Mouse (Mus musculus) CH12.LX (cell line): ENCODE results near the gene Cisd3. TPM values are rescaled to one million over a fixed set of nuclear protein-coding genes. Genes with fewer than 3 reads are reported as not detected.

Source experiments
- DNase-seq: peaks from one replicate; pipeline ENCODE4 v3.0.0-alpha.2; 2013; ENCODE audit errors: extremely low read depth
- H3K27ac ChIP-seq: 2 replicates; pipeline ENCODE4 v1.5.1; 2012; ENCODE audit warnings: low read depth, mild to moderate bottlenecking, control low read depth, moderate library complexity; ENCODE audit not compliant: insufficient read depth
- H3K27me3 ChIP-seq: replicated peaks from 2 replicates; pipeline ENCODE3; 2012; ENCODE audit warnings: inconsistent platforms
- H3K36me3 ChIP-seq, 2 experiments: replicated peaks in 1 of 2; 2 replicates each; pipeline versions ENCODE3 to v1.6.1; 2012; ENCODE audit warnings: inconsistent platforms in 1 of 2, low read length in 1 of 2, mild to moderate bottlenecking in 1 of 2, mixed read lengths in 1 of 2, moderate library complexity in 1 of 2; ENCODE audit not compliant: control insufficient read depth in 1 of 2, insufficient read depth in 1 of 2
- H3K4me1 ChIP-seq, 2 experiments: 2 replicates each; pipeline ENCODE4 v1.6.1; 2012; ENCODE audit warnings: inconsistent platforms in 1 of 2, moderate library complexity in 1 of 2; ENCODE audit not compliant: insufficient read depth in 2 of 2, control insufficient read depth in 1 of 2
- H3K4me2 ChIP-seq: 2 replicates; pipeline ENCODE4 v1.6.1; 2012; ENCODE audit warnings: low read depth, mild to moderate bottlenecking, control low read depth; ENCODE audit not compliant: poor library complexity, insufficient read depth, severe bottlenecking
- H3K4me3 ChIP-seq, 3 experiments: fragments of 150-350 bp in 1 of 3; sonication (generic) in 1 of 3; replicated peaks in 1 of 3; 2 replicates each; pipeline versions ENCODE3 to v1.5.1; 2011 to 2012; ENCODE audit warnings: low read depth in 2 of 3, low read length in 2 of 3, mild to moderate bottlenecking in 2 of 3, moderate library complexity in 2 of 3, control low read depth in 1 of 3, improper control_type of control experiment in 1 of 3, inconsistent platforms in 1 of 3, mixed read lengths in 1 of 3; ENCODE audit not compliant: poor library complexity in 1 of 3
- H3K79me2 ChIP-seq: replicated peaks from 2 replicates; pipeline ENCODE4 v1.6.1; 2012; ENCODE audit warnings: mild to moderate bottlenecking, moderate library complexity; ENCODE audit not compliant: control insufficient read depth, poor library complexity, insufficient read depth, severe bottlenecking; ENCODE audit errors: extremely low read depth
- H3K9ac ChIP-seq: 2 replicates; pipeline ENCODE4 v1.6.1; 2012; ENCODE audit warnings: low read depth, mild to moderate bottlenecking, control low read depth, moderate library complexity; ENCODE audit not compliant: insufficient read depth
- H3K9me3 ChIP-seq: replicated peaks from 2 replicates; pipeline ENCODE3; 2012; ENCODE audit warnings: low read length, inconsistent platforms, mixed read lengths
- BHLHE40 ChIP-seq: IDR thresholded peaks from 2 replicates; pipeline ENCODE4 v1.6.1; 2011; ENCODE audit warnings: mild to moderate bottlenecking, low read depth, low read length, improper control_type of control experiment
- CHD1 ChIP-seq: IDR thresholded peaks from 2 replicates; pipeline ENCODE4 v1.6.1; 2012; ENCODE audit warnings: low read depth, low read length, improper control_type of control experiment, inconsistent platforms
- CTCF ChIP-seq, 2 experiments: IDR thresholded peaks in 1 of 2; conservative IDR thresholded peaks in 1 of 2; 2 replicates each; pipeline ENCODE4 v1.5.1; 2011 to 2012; ENCODE audit warnings: low read depth in 2 of 2, low read length in 2 of 2, improper control_type of control experiment in 1 of 2, inconsistent platforms in 1 of 2, mild to moderate bottlenecking in 1 of 2, moderate library complexity in 1 of 2
- E2F4 ChIP-seq: IDR thresholded peaks from 2 replicates; pipeline ENCODE4 v1.6.1; 2011; ENCODE audit warnings: low read depth, low read length, improper control_type of control experiment; ENCODE audit not compliant: insufficient replicate concordance
- ELF1 ChIP-seq: IDR thresholded peaks from 2 replicates; pipeline ENCODE4 v1.6.1; 2014; ENCODE audit warnings: low read depth, mild to moderate bottlenecking, inconsistent platforms, low read length, improper control_type of control experiment
- EP300 ChIP-seq: IDR thresholded peaks from 2 replicates; pipeline ENCODE4 v1.6.1; 2011; ENCODE audit warnings: low read length, improper control_type of control experiment
- ETS1 ChIP-seq: conservative IDR thresholded peaks from 2 replicates; pipeline ENCODE4 v1.6.1; 2012; ENCODE audit warnings: low read depth, mild to moderate bottlenecking, inconsistent platforms, low read length, improper control_type of control experiment, moderate library complexity
- GABPA ChIP-seq: IDR thresholded peaks from 2 replicates; pipeline ENCODE4 v1.6.1; 2012; ENCODE audit warnings: low read depth, low read length, improper control_type of control experiment, inconsistent platforms; ENCODE audit not compliant: insufficient replicate concordance
- HCFC1 ChIP-seq: IDR thresholded peaks from 2 replicates; pipeline ENCODE4 v1.6.1; 2012; ENCODE audit warnings: low read depth, mild to moderate bottlenecking, inconsistent platforms, low read length, improper control_type of control experiment
- IRF4 ChIP-seq: IDR thresholded peaks from 2 replicates; pipeline ENCODE4 v1.6.1; 2014; ENCODE audit warnings: low read depth, mild to moderate bottlenecking, inconsistent platforms, low read length, improper control_type of control experiment
- JUN ChIP-seq: IDR thresholded peaks from 2 replicates; pipeline ENCODE4 v1.6.1; 2011; ENCODE audit warnings: low read depth, mild to moderate bottlenecking, low read length, improper control_type of control experiment, moderate library complexity; ENCODE audit not compliant: insufficient read depth
- JUND ChIP-seq: conservative IDR thresholded peaks from 2 replicates; pipeline ENCODE4 v1.6.1; 2011; ENCODE audit warnings: low read depth, low read length, improper control_type of control experiment
- MAFK ChIP-seq: IDR thresholded peaks from 2 replicates; pipeline ENCODE4 v1.6.1; 2011; ENCODE audit warnings: low read length, improper control_type of control experiment; ENCODE audit not compliant: insufficient replicate concordance
- MAX ChIP-seq: IDR thresholded peaks from 2 replicates; pipeline ENCODE4 v1.6.1; 2011; ENCODE audit warnings: low read length, improper control_type of control experiment
- MAZ ChIP-seq: IDR thresholded peaks from 2 replicates; pipeline ENCODE4 v1.6.1; 2012; ENCODE audit warnings: low read depth, mild to moderate bottlenecking, inconsistent platforms, low read length, improper control_type of control experiment, moderate library complexity
- MEF2A ChIP-seq: IDR thresholded peaks from 2 replicates; pipeline ENCODE4 v1.6.1; 2014; ENCODE audit warnings: low read depth, mild to moderate bottlenecking, inconsistent platforms, low read length, improper control_type of control experiment, borderline replicate concordance
- MXI1 ChIP-seq: IDR thresholded peaks from 2 replicates; pipeline ENCODE4 v1.6.1; 2011; ENCODE audit warnings: mild to moderate bottlenecking, low read depth, low read length, improper control_type of control experiment
- MYC ChIP-seq: IDR thresholded peaks from 2 replicates; pipeline ENCODE4 v1.6.1; 2011; ENCODE audit warnings: low read depth, mild to moderate bottlenecking, improper control_type of control experiment, low read length
- NELFE ChIP-seq: IDR thresholded peaks from 2 replicates; pipeline ENCODE4 v1.6.1; 2011; ENCODE audit warnings: low read depth, low read length, improper control_type of control experiment
- NRF1 ChIP-seq: IDR thresholded peaks from 2 replicates; pipeline ENCODE4 v1.6.1; 2014; ENCODE audit warnings: low read depth, mild to moderate bottlenecking, inconsistent platforms, low read length, improper control_type of control experiment, moderate library complexity
- PAX5 ChIP-seq: IDR thresholded peaks from 2 replicates; pipeline ENCODE4 v1.6.1; 2012; ENCODE audit warnings: low read length, inconsistent platforms, mixed read lengths
- POLR2A ChIP-seq: IDR thresholded peaks from 2 replicates; pipeline ENCODE4 v1.6.1; 2011; ENCODE audit warnings: low read depth, mild to moderate bottlenecking, improper control_type of control experiment, low read length
- POLR2AphosphoS2 ChIP-seq: IDR thresholded peaks from 2 replicates; pipeline ENCODE4 v1.6.1; 2011; ENCODE audit warnings: low read depth, low read length, improper control_type of control experiment
- RAD21 ChIP-seq: IDR thresholded peaks from 2 replicates; pipeline ENCODE4 v1.6.1; 2011; ENCODE audit warnings: low read depth, mild to moderate bottlenecking, low read length, improper control_type of control experiment, moderate library complexity
- SIN3A ChIP-seq: IDR thresholded peaks from 2 replicates; pipeline ENCODE4 v1.6.1; 2012; ENCODE audit warnings: low read length, improper control_type of control experiment, inconsistent platforms
- SMC3 ChIP-seq: IDR thresholded peaks from 2 replicates; pipeline ENCODE4 v1.6.1; 2011; ENCODE audit warnings: low read depth, low read length, improper control_type of control experiment
- TBP ChIP-seq: conservative IDR thresholded peaks from 2 replicates; pipeline ENCODE4 v1.6.1; 2011; ENCODE audit warnings: low read depth, low read length, improper control_type of control experiment
- TCF12 ChIP-seq: IDR thresholded peaks from 2 replicates; pipeline ENCODE4 v1.6.1; 2014; ENCODE audit warnings: low read depth, mild to moderate bottlenecking, inconsistent platforms, low read length, improper control_type of control experiment
- USF1 ChIP-seq: IDR thresholded peaks from 2 replicates; pipeline ENCODE4 v1.6.1; 2014; ENCODE audit warnings: low read depth, mild to moderate bottlenecking, inconsistent platforms, low read length, improper control_type of control experiment
- USF2 ChIP-seq: conservative IDR thresholded peaks from 2 replicates; pipeline ENCODE4 v1.6.1; 2011; ENCODE audit warnings: low read depth, low read length, improper control_type of control experiment
- ZC3H11A ChIP-seq: IDR thresholded peaks from 2 replicates; pipeline ENCODE4 v1.6.1; 2012; ENCODE audit warnings: low read depth, mild to moderate bottlenecking, inconsistent platforms, low read length, improper control_type of control experiment
- ZMIZ1 ChIP-seq: IDR thresholded peaks from 2 replicates; pipeline ENCODE4 v1.6.1; 2012; ENCODE audit warnings: low read depth, mild to moderate bottlenecking, inconsistent platforms, low read length, improper control_type of control experiment
- dilution Hi-C: fragments of 300-500 bp; cut with MboI; formaldehyde crosslinking; loops from 2 replicates; pipeline ENCODE4 v1.14.3; 2020; ENCODE audit warnings: low sequenced_read_pairs; ENCODE audit not compliant: extremely low pct_unique_long_range_greater_than_20kb, extremely low pct_ligation_motif_present
- in situ Hi-C: fragments of 300-500 bp; cut with MboI; formaldehyde crosslinking; loops from 3 replicates; pipeline ENCODE4 v1.14.3; 2019; ENCODE audit warnings: low sequenced_read_pairs, low pct_ligation_motif_present, low pct_unique_long_range_greater_than_20kb, mixed read lengths
- polyA plus RNA-seq: library from polyadenylated mRNA; unstranded; fragments of >175 nt; gene quantifications from 2 replicates; pipeline ENCODE4 v1.2.1, GENCODE M21; 2012; ENCODE audit warnings: low read depth; ENCODE audit not compliant: insufficient read length
- total RNA-seq, 2 experiments: library from RNA; depleted of rRNA; stranded (reverse); fragments of 300-350 nt in 1 of 2; fragments of >200 nt in 1 of 2; gene quantifications; 2 replicates each; pipeline ENCODE4 v1.2.3; 2012 to 2014

The Cisd3 gene
- total and polyA plus RNA-seq, 3 experiments, result 66.1 to 221 (median 141) TPM

DNA sequence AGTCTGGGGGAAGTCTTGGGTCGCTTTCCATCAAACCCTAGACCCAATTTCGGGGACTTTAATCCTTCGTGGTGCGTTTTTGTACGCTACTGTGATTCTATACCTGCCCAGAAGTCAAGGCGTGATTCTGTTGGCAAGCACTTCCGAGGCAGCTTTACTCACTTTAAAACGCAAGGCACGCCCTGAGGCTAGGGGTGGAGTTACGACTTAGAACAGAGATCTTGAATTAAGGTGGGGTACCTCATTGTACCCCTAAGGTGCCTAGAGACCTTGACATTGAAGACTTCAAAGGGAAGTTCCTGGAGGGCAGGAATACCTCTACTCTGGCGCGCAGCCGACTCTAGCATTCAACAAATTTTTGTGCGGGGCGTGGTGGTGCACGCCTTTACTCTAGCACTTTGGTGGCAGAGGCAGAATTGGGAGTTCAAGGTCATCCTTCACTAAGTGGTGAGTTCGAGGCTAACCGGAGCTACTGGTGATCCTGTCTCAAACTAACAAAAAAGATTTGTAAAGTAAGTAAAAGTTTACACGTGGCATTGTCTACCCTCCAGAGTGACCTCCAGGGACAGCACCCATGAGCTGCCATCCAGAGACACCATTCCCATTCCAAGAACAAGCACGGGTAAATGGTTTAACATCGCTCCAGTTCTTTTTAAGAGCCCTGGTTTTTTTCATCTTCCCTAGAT, 23.3 kb upstream of the Cisd3 start (continued):
- TF ChIP-seq NRF1 (no peak), MAFK (no peak), JUND (no peak), MAX (peak; percentile 63; the same call in 1 of the 2 replicates), MXI1 (peak; percentile 66; the same call in 1 of the 2 replicates), TCF12 (peak; percentile 8; the same call in 1 of the 2 replicates), ELF1 (no peak; the same call in 1 of the 2 replicates), CHD1 (peak; percentile 82), TBP (no peak), JUN (no peak), MYC (peak; percentile 64), POLR2A (no peak; the same call in 1 of the 2 replicates)

DNA sequence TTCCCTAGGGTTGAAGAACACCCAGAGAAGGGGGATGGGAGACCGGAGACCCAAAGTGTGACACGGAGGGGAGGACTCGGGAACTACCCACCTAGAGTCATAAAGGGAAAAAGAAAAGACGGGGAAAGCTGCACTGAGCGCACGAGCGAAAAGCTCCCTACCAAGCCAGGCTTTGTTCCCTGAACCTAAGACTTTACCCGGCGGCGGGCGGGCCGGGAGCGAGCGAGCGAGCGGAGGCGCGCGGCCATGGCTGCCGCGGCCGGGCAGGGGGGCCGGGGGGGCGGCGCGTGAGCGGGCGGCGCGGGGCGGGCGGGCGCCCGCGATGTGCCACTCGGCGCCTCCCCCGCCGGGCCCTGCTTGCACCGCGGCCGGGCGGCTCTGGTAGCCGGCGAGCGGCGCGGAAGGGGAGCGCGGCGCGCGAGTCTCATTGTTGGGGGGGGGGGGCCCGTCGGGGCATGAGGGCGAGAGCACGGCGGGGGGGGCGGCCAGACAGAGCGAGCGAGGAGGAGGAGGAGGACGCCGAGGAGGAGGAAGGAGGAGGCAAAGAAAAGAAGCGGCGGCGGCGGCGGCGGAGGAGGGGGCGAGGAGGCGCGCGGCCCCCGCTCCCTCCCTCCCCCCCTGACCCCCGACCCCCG, 22.6 kb upstream of the Cisd3 start, which contains the start of gene Mllt6:
Mllt6 (plus strand) TSS at position 522 of the 635 bp plus-strand sequence.
- peak within 1 kb of the TSS; percentile 94 for H3K27ac ChIP-seq
- H3K27me3 ChIP-seq, result no peaks in the 10 kb centered on the region
- H3K4me1 ChIP-seq, result peaks cover 9 to 27% of the 10 kb centered on the region in 2 experiments
- in situ Hi-C loops (no loop called here), dilution Hi-C loops (no loop called here)
- H3K4me3 ChIP-seq, result peak within 1 kb of the TSS; percentile 82 to 96 (median 82)
- peak within 1 kb of the TSS; percentile 97 for H3K4me2 ChIP-seq
- H3K36me3 ChIP-seq, result peaks cover 26 to 38% of the 10 kb centered on the region in 2 experiments
- peak within 1 kb of the TSS; percentile 89 for H3K9ac ChIP-seq
- H3K79me2 ChIP-seq, result peaks cover 46% of the 10 kb centered on the region
- H3K9me3 ChIP-seq, result peaks cover 5% of the 10 kb centered on the region
- DNase-seq, result peak; percentile 75
- TF ChIP-seq POLR2AphosphoS2 (no peak), MXI1 (peak; percentile 84), TCF12 (peak; percentile 46; the same call in 1 of the 2 replicates), JUND (no peak), PAX5 (no peak), USF2 (no peak), HCFC1 (peak; percentile 63), SMC3 (no peak), TBP (0 out of 2 replicates have a peak, but pooled peaks have one; percentile 54), ELF1 (peak; percentile 42), MAX (peak; percentile 10; the same call in 1 of the 2 replicates), IRF4 (peak; percentile 75), ZC3H11A (no peak), POLR2A (peak; percentile 47; the same call in 1 of the 2 replicates), MAZ (peak; percentile 79; the same call in 1 of the 2 replicates), USF1 (no peak), JUN (no peak), BHLHE40 (peak; percentile 79), GABPA (no peak), CHD1 (peak; percentile 66; the same call in 1 of the 2 replicates), MYC (no peak; the same call in 1 of the 2 replicates), EP300 (no peak), MEF2A (no peak), NRF1 (0 out of 2 replicates have a peak, but pooled peaks have one; percentile 42), SIN3A (0 out of 2 replicates have a peak, but pooled peaks have one; percentile 75), ZMIZ1 (peak; percentile 49; the same call in 1 of the 2 replicates), MAFK (no peak), RAD21 (no peak), E2F4 (no peak), CTCF (conservative IDR thresholded peaks at IDR 0.05 in 1 of 2, IDR thresholded peaks at IDR 0.05 in 1 of 2; ENCODE audit: low read depth in 2 of 2, low read length in 2 of 2) (no peak), ETS1 (no peak; the same call in 1 of the 2 replicates), NELFE (peak; percentile 18; the same call in 1 of the 2 replicates)
